Mouse (Mus musculus): Measurements from ENCODE around the gene Ttc23. TPM values are rescaled to one million over a fixed set of nuclear protein-coding genes. Genes with fewer than 3 reads are reported as not detected.

Ttc23 gene
- polyA plus RNA-seq, 1 experiment from 2014 or later = 18.6 TPM

- ATAC-seq (no peak), DNase-seq (ENCODE audit: low read depth, low spot score) (no peak)
- CTCF ChIA-PET = interaction anchor here (1.0 to 2.5 kb wide), 7 partner anchors 11 to 573 kb away, joined by 3 to 11 read pairs (median 5); no protein-coding TSS in a partner anchor
- H3K27me3 ChIP-seq = no peaks in the 10 kb centered on the region
- in situ Hi-C loops (cut with MboI; ENCODE audit: low pct_unique_long_range_greater_than_20kb) = no loop called here
- POLR2A ChIA-PET = no interaction called here
- TF ChIP-seq CTCF (IDR thresholded peaks at IDR 0.05) = no peak
Measured at GRCm38 (mm10) chr7:67787861-67788260, 140.7 kb downstream of the Ttc23 start.

- peak; percentile 88 for TF ChIP-seq CTCF (IDR thresholded peaks at IDR 0.05)
- H3K27me3 ChIP-seq = no peaks in the 10 kb centered on the region
- ChIA-PET POLR2A (no interaction called here), CTCF (interaction anchor here (0.8 to 2.5 kb wide), 15 partner anchors 11 to 572 kb away, joined by 3 to 11 read pairs (median 4); no protein-coding TSS in a partner anchor)
- DNase-seq (ENCODE audit: low read depth, low spot score) (no peak), ATAC-seq (peak; percentile 26)
- in situ Hi-C loops (cut with MboI; ENCODE audit: low pct_unique_long_range_greater_than_20kb) = no loop called here
Measured at GRCm38 (mm10) chr7:67788713-67789112, 141.5 kb downstream of the Ttc23 start.

- in situ Hi-C loops (cut with MboI; ENCODE audit: low pct_unique_long_range_greater_than_20kb) = loop anchor here (5.0 kb wide), 2 partner anchors 516 to 566 kb away; no protein-coding TSS in a partner anchor
- TF ChIP-seq CTCF (IDR thresholded peaks at IDR 0.05) = no peak
- ChIA-PET CTCF (interaction anchor here (1.9 kb wide), 1 partner anchor 511 kb away, joined by 8 read pairs; no protein-coding TSS in a partner anchor), POLR2A (no interaction called here)
- H3K27me3 ChIP-seq = no peaks in the 10 kb centered on the region
- ATAC-seq = no peak
- no peak for DNase-seq (ENCODE audit: low read depth, low spot score)
Measured at GRCm38 (mm10) chr7:67791256-67791655, 144.0 kb downstream of the Ttc23 start.

GRCm38 (mm10) chr7:67793449-67793848 lies 146.2 kb downstream of the Ttc23 start:
- in situ Hi-C loops (cut with MboI; ENCODE audit: low pct_unique_long_range_greater_than_20kb) = loop anchor here (5.0 kb wide), 2 partner anchors 514 to 564 kb away; no protein-coding TSS in a partner anchor
- CTCF ChIA-PET = interaction anchor here (0.8 to 1.2 kb wide), 2 partner anchors 16 to 509 kb away, joined by 3 to 5 read pairs; no protein-coding TSS in a partner anchor
- DNase-seq (ENCODE audit: low read depth, low spot score) (no peak), ATAC-seq (no peak)
- no peak for TF ChIP-seq CTCF (IDR thresholded peaks at IDR 0.05)
- H3K27me3 ChIP-seq = no peaks in the 10 kb centered on the region
- POLR2A ChIA-PET = no interaction called here

- CTCF ChIA-PET = no interaction called here
- in situ Hi-C loops (cut with MboI; ENCODE audit: low pct_unique_long_range_greater_than_20kb) = no loop called here
Measured at GRCm38 (mm10) chr7:67797065-67797464, 149.9 kb downstream of the Ttc23 start.

GRCm38 (mm10) chr7:67798476-67798875 lies 151.3 kb downstream of the Ttc23 start:
- ChIA-PET POLR2A (no interaction called here), CTCF (interaction anchor here (0.8 kb wide), 1 partner anchor 10 kb away, joined by 3 read pairs; no protein-coding TSS in a partner anchor)
- in situ Hi-C loops (cut with MboI; ENCODE audit: low pct_unique_long_range_greater_than_20kb) = no loop called here
- H3K27me3 ChIP-seq = no peaks in the 10 kb centered on the region
- DNase-seq (ENCODE audit: low read depth, low spot score) = no peak
- TF ChIP-seq CTCF (IDR thresholded peaks at IDR 0.05) = no peak
- ATAC-seq = no peak

More at GRCm38 (mm10) chr7:67797065-67797464, 149.9 kb downstream of the Ttc23 start:
- peak; percentile 31 for ATAC-seq
- TF ChIP-seq CTCF (IDR thresholded peaks at IDR 0.05) = no peak
- no peak for DNase-seq (ENCODE audit: low read depth, low spot score)
- no peaks in the 10 kb centered on the region for H3K27me3 ChIP-seq
- POLR2A ChIA-PET = no interaction called here

GRCm38 (mm10) chr7:67800547-67800946 lies 153.3 kb downstream of the Ttc23 start:
- ATAC-seq (no peak), DNase-seq (ENCODE audit: low read depth, low spot score) (no peak)
- CTCF ChIA-PET = interaction anchor here (0.9 to 2.2 kb wide), 3 partner anchors 12 to 329 kb away, joined by 3 to 6 read pairs (median 3); no protein-coding TSS in a partner anchor
- H3K27me3 ChIP-seq = no peaks in the 10 kb centered on the region
- no peak for TF ChIP-seq CTCF (IDR thresholded peaks at IDR 0.05)
- POLR2A ChIA-PET = no interaction called here
- in situ Hi-C loops (cut with MboI; ENCODE audit: low pct_unique_long_range_greater_than_20kb) = loop anchor here (5.0 kb wide), 2 partner anchors 147 to 332 kb away; no protein-coding TSS in a partner anchor

GRCm38 (mm10) chr7:67801022-67801421 lies 153.8 kb downstream of the Ttc23 start:
- no peaks in the 10 kb centered on the region for H3K27me3 ChIP-seq
- in situ Hi-C loops (cut with MboI; ENCODE audit: low pct_unique_long_range_greater_than_20kb) = loop anchor here (5.0 kb wide), 2 partner anchors 146 to 331 kb away; no protein-coding TSS in a partner anchor
- CTCF ChIA-PET = interaction anchor here (0.9 to 2.2 kb wide), 3 partner anchors 12 to 322 kb away, joined by 3 to 6 read pairs (median 3); no protein-coding TSS in a partner anchor
- ATAC-seq = no peak
- TF ChIP-seq CTCF (IDR thresholded peaks at IDR 0.05) = no peak
- POLR2A ChIA-PET = interaction anchor here (0.6 kb wide), 1 partner anchor 54 kb away, joined by 3 read pairs; no protein-coding TSS in a partner anchor
- no peak for DNase-seq (ENCODE audit: low read depth, low spot score)

GRCm38 (mm10) chr7:67803015-67803856 lies 156.0 kb downstream of the Ttc23 start:
- ChIA-PET CTCF (interaction anchor here (0.8 to 1.7 kb wide), 8 partner anchors 14 to 499 kb away, joined by 3 to 10 read pairs (median 6); no protein-coding TSS in a partner anchor), POLR2A (interaction anchor here (0.8 to 0.9 kb wide), 2 partner anchors 32 to 149 kb away, joined by 3 read pairs; no protein-coding TSS in a partner anchor)
- DNase-seq (ENCODE audit: low read depth, low spot score) (no peak), ATAC-seq (peak; percentile 82)
- H3K27me3 ChIP-seq = no peaks in the 10 kb centered on the region
- in situ Hi-C loops (cut with MboI; ENCODE audit: low pct_unique_long_range_greater_than_20kb) = loop anchor here (5.0 kb wide), 2 partner anchors 144 to 329 kb away; no protein-coding TSS in a partner anchor
- TF ChIP-seq CTCF (IDR thresholded peaks at IDR 0.05) = peak; percentile 99

- DNase-seq (ENCODE audit: low read depth, low spot score) = no peak
- POLR2A ChIA-PET = interaction anchor here (0.8 kb wide), 1 partner anchor 32 kb away, joined by 3 read pairs; no protein-coding TSS in a partner anchor
- CTCF ChIA-PET = interaction anchor here (1.1 to 1.7 kb wide), 7 partner anchors 10 to 498 kb away, joined by 3 to 10 read pairs (median 8); no protein-coding TSS in a partner anchor
- H3K27me3 ChIP-seq = no peaks in the 10 kb centered on the region
- peak; percentile 13 for ATAC-seq
- no peak for TF ChIP-seq CTCF (IDR thresholded peaks at IDR 0.05)
- in situ Hi-C loops (cut with MboI; ENCODE audit: low pct_unique_long_range_greater_than_20kb) = loop anchor here (5.0 kb wide), 2 partner anchors 143 to 328 kb away; no protein-coding TSS in a partner anchor
Measured at GRCm38 (mm10) chr7:67803857-67804215, 156.6 kb downstream of the Ttc23 start.

Other genes with a start within 250 kb of the Ttc23 start
- gene Lrrc28, start 2.1 kb upstream of the Ttc23 start, polyA plus RNA-seq (2021) = 13.0 TPM
- gene Synm, start 112.3 kb downstream of the Ttc23 start, polyA plus RNA-seq (2021) = 5.9 TPM

Measured in Patski (cell line).